Mouse (Mus musculus) megakaryocyte progenitor cell, adult 5-6 weeks (primary cell): Measurements from ENCODE around the gene 9830107B12Rik. TPM values are rescaled to one million over a fixed set of nuclear protein-coding genes. Genes with fewer than 3 reads are reported as not detected.

Experiments
- ATAC-seq: replicated peaks from 2 replicates; pipeline ENCODE4 v1.8.0; 2016; ENCODE audit warnings: mild to moderate bottlenecking, moderate TSS enrichment, inconsistent platforms; ENCODE audit not compliant: poor library complexity
- total RNA-seq, 2 experiments: library from RNA; stranded (forward) in 1 of 2; stranded (reverse) in 1 of 2; fragments of 157-497, 149-512 nt in 1 of 2; fragments of 200-1000 nt in 1 of 2; gene quantifications; 2 replicates each; pipeline versions ENCODE4 v1.2.3 to v1.2.4; 2015 to 2017

9830107B12Rik gene
- total RNA-seq (2015) (0.62 and 1.1 TPM in 2 replicates), total RNA-seq (2017) (2.3 and 2.4 TPM in 2 replicates)

DNA sequence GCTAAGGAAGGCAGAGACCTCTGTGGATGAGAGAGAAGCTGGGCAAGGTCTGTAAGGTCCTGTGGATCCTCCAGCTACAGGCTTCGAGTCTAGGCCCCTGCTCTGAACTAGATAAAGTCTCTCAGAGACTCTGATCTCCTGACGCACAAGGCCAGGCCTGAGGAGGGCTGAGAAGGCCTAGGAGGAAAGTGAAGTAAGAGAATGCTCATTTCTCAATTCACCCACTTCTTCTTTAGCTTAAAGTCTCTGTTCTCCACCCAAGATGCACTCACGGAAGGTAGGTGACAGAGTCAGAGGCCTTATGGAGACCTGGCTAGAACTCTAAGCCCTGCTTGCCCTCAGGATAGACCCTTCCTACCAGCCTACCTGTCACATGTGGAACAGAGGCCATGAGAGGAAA lies at the start of gene 9830107B12Rik:
Gene 9830107B12Rik, minus strand, starts transcription at position 149 of the 400 bp plus-strand sequence.
- peak; percentile 61 for ATAC-seq

DNA sequence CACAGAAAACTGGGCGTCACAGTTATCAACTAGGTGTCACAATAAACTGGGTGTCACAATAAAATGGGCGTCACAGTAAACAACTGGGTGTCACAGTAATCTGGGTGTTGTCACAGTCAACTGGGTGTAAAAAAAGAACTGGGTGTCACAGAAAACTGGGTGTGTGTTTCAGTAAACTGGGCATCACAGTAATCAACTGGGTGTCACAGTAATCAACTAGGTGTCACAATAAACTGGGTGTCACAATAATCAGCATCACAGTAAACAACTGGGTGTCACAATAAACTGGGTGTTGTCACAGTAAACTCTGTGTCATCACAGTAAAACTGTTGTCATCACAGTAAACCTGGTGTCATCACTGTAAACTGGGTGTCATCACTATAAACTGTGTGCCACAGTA lies 46.3 kb upstream of the 9830107B12Rik start:
- ATAC-seq = 0 out of 2 replicates have a peak, but pooled peaks have one; percentile 39

DNA sequence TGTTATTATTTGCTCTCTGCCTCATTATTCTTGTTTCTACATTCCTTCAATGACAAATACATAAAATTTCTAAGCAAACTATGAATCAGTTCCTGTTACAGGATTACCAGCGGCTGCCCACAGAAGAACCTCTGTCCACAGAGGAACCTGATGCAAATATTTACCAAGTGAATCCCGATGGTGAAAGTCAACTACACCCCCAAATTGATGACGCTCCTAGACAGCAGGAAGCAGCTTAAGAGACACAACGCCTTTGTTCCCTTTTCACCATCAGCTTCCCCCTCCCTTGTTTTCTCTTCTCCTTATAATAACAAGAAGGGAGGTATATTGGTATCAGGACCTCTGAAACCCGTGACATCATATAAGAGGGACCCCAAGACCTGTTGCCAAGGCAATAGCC lies 39.2 kb upstream of the 9830107B12Rik start:
- ATAC-seq = peak; percentile 93

DNA sequence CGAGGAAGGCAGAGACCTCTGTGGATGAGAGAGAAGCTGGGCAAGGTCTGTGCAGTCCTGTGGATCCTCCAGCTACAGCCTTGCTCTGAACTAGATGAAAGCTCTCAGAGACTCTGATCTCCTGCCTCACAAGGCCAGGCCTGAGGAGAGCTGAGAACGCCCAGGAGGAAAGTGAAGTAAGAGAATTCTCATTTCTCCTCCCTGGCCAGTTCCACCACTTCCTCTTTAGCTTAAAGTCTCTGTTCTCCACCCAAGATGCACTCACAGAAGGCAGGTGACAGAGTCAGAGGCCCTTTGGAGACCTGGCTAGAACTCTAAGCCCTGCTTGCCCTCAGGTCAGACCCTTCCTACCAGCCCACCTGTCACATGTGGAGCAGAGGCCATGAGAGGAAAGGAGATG lies 21.0 kb upstream of the 9830107B12Rik start, which contains the start of gene A530064D06Rik:
Gene A530064D06Rik, minus strand, starts transcription at position 173 of the 400 bp plus-strand sequence.
- ATAC-seq = peak; percentile 84

GRCm38 (mm10) chr17:48157382-48158076 lies 11.5 kb upstream of the 9830107B12Rik start:
- ATAC-seq = no peak

DNA sequence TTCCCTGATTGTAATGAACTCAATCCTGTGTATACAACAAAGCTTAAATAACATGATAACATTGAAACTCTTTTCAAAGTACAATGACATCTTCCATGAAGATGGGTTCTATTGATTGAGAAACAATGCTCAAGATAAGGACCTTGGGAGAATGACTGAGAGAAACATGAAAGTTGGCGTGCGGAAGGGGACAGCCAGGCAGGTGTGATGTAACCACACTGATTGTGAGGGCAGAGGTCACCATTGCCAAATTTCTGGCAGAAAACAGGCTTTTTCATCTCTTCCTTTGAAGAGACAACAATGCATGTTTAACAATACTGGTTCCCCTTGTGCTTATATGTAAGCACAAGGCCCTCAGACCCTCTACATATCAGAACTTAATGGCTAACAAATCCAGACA lies 13.3 kb downstream of the 9830107B12Rik start:
- no peak for ATAC-seq

GRCm38 (mm10) chr17:48120456-48120855 lies 25.6 kb downstream of the 9830107B12Rik start:
- ATAC-seq = no peak

GRCm38 (mm10) chr17:48119656-48120055 lies 26.4 kb downstream of the 9830107B12Rik start:
- peak; percentile 82 for ATAC-seq

GRCm38 (mm10) chr17:48118570-48118969 lies 27.5 kb downstream of the 9830107B12Rik start:
- peak; percentile 96 for ATAC-seq

- peak; percentile 96 for ATAC-seq
These were observed 35.4 kb downstream of the 9830107B12Rik start for GRCm38 (mm10) chr17:48110547-48111287.

GRCm38 (mm10) chr17:48108520-48108919 lies 37.5 kb downstream of the 9830107B12Rik start:
- ATAC-seq = no peak

GRCm38 (mm10) chr17:48107862-48108261 lies 38.2 kb downstream of the 9830107B12Rik start:
- no peak for ATAC-seq

DNA sequence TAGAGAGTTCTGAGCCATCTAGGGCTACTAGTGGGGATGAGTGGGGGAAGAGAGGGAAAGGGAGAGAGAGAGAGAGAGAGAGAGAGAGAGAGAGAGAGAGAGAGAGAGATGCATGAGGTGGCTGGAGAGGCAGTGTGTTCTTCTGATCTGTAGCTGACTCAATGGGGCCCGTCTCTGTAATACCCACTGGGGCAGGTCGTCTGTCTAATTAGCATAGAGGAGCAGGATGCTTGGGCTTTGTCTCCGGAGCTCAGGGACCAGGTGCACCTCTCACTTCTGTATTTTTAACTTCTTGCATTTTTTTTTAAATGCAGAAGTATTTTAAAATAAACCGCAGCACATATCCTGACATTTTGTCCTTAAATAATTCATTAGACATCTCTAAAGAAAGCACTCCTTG lies 38.7 kb downstream of the 9830107B12Rik start:
- ATAC-seq = 0 out of 2 replicates have a peak, but pooled peaks have one; percentile 24

DNA sequence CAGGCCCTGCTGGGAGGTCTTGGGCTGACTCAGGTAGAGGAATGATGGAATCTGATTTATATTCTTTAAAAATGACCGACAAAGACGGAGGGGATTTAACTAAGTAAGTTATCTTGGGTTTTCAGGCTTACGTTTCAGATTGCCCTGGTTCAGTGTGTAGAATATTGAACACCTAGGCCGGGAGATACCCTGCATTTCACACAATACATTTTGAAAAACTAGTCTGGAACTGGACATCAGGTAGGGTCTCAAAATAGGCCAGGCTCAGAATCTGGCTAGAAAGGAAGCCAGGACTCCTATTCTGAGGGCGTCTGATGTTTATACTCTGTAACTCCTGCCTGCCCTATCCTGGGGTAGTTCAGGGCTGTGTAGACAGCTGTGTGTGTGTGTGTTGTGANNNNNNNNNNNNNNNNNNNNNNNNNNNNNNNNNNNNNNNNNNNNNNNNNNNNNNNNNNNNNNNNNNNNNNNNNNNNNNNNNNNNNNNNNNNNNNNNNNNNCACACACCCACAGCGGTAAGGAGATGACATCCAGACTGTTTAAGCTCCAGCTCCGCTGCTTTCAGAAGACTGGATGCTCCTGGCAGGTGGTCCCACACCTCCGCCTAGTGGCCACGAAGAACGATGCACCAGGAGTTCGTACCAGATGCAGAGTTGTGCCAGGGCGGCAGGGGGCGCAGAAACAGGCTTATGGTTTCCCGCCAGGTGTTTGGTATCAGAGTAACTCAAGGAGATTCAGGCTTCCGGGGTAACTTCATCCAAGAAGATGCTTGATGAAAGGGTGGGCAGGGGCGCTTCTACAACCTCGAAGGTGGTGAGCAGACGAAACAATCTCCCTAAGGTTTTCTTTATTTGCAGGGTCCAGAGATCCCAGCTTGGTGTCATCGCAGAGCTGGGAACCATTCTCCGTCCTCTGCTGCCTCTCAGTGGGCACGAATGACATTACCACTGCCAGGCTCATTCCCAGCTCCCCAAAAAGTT lies 45.3 kb downstream of the 9830107B12Rik start:
- peak; percentile 93 for ATAC-seq

- ATAC-seq = no peak
These were observed 46.8 kb downstream of the 9830107B12Rik start for GRCm38 (mm10) chr17:48099312-48099711.

GRCm38 (mm10) chr17:48098528-48098890 lies 47.6 kb downstream of the 9830107B12Rik start:
- no peak for ATAC-seq

DNA sequence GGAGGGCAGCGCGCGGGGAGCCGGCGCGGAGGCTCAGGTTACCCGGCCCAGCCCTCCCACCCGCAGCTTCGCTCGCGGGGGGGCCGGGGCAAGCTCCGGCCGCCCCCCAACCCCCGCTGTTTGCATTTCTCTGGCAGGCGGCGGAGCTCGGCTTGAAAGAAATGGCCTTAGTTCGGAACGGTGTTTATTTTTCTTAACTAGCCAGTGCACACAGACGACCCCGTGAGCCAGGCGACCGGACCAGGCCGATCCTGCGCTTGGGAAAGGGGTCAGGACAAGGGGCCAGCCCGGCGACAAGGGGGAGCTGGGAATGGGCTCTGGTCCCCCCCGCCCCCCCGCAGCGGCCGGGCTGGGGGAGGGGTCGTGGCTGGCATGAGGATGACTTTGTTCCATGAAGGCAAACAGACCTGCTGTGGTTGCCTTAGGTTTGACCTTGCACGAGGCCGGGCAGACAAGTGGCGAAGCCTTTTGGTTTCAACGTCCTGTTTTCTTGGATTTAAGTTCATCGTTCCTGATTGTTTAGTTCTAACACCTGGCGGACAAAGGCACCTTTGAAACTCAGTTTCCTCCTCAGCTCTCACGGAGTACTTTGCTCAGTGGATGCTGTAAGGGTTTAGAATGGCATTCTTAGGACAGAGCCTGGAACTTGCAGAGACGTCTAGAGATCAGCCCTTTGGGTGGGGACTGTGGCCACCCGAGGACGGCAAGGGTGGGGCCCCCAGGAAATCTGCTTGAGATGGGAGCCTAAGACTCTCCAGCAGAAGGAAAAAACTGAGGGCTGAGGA lies 48.1 kb downstream of the 9830107B12Rik start:
- no peak for ATAC-seq

- ATAC-seq = peak; percentile 67
These were observed 48.9 kb downstream of the 9830107B12Rik start for GRCm38 (mm10) chr17:48097011-48097742.

DNA sequence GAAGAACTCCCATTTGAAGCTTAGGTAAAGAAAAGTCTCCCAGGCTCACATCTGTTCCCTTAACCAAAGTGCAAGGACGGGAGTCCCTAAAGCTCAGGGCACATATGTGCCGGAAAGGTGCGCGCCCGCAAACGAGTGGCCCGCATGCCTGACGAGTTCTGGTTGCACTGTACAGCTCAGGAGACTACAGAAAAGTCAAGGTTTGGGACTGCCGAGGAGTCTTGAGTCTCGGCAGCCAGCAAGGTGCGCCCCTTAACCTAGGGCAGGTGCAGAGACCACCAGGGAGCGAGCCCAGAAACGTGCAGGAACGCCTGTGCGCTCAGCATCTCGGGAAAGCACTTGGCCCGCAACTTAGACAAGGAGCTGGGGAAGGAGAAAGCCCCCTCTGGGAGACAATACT lies 49.7 kb downstream of the 9830107B12Rik start:
- no peak for ATAC-seq
